Mouse (Mus musculus): ENCODE results near the gene Nos3. TPM values are rescaled to one million over a fixed set of nuclear protein-coding genes. Genes with fewer than 3 reads are reported as not detected.

Nos3 gene
- 10 to 100 TPM; 23.7 to 26.2 TPM for total RNA-seq (2021)

DNA sequence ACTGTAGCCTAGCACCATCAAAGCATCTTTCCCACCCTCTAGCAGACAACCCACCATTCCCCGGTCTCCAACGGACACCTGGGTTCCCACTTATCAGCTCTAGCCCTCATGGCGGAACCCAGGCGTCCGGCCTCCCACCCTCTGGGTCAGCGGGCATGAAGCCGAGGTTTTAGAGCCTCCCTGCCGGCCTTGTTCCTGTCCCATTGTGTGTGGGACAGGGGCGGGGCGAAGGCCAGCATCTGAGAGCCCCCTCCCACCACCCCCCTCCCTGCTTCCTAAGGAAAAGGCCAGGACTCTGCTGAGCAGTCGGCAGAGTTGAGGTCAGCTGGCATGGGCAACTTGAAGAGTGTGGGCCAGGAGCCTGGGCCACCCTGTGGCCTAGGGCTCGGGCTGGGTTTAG is at the start of gene Nos3:
Gene Nos3, plus strand, starts transcription at position 303 of the 400 bp plus-strand sequence.
- DNase-seq, result peak; percentile 68 to 73
- intact Hi-C loops (cut with DNase I), result loop anchor here (10.0 kb wide), 1 partner anchor 200 kb away; the partner anchor contains the start of gene Nupl2

DNA sequence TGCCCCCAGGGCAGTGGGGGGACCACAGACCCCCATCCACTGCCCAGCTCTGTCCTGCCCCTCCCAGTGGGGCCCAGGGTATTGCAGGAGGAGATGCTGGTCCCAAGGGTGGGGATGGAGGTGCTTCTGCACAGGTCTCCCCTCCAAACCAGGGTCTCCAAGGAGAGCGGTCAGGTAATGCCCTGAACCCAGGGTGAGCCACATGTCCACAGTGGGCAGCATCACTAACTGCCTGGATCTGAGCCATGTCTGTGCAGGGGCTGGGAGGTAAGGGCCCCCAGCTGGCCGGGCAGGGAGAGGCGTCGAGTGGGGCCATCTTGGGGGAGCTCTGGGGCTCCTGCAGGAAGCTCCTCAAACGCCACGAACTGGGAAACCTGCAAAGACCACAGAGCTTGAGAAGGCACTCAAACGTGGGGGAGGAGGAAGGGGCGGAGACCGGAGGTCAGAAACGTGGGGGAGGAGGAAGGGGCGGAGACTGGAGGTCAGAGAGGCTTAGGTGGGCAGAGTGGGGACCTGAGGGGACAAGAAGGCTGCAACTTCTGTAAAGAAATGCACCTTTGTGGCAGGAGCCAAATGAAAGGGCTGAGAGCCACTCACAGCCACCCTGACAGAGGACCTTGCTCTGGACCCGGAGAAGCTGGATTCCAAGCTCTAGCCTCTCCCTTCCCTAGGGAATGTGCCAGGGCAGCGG is 44.7 kb upstream of the Nos3 start:
- intact Hi-C loops (cut with DNase I), result no loop called here
- no peak for DNase-seq

DNA sequence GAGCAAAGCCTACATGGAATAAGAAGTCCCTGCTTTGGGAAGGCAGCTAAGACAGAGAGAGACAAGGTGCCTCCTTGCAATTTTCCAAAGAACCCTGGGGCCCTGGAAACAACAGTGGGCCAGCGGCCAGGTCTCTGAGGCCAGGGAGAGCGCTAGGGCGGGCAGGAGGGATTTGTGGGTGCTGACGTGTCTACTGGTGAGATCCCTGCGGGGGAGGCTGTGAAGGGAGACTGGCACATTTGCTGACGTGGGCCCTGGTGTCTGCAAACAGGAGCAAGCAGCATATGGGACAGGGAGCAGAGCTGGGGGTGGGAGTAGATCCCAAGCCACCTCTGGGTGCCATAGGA is 44.2 kb upstream of the Nos3 start:
- intact Hi-C loops (cut with DNase I), result no loop called here
- no peak for DNase-seq

DNA sequence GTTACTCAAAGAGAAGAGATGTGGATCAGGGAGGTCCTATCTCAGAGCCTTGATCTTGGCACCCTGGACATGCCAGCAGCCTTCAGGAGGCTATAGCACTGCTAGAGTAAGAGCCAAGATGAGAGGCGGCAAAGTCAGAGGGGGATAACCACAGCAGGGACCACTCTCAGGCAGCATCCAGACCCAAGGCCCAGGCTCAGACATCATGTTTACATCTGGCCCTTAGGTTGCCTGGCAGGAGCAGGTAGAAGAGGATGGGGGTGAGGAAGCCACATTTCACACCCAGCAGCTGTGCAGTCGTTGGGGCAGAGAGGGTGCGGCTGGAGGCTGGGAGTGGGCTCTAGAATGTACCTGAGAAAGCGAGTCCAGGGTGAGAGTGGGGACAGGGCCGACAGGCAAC is 43.7 kb upstream of the Nos3 start:
- DNase-seq, result no peak
- intact Hi-C loops (cut with DNase I), result no loop called here

DNA sequence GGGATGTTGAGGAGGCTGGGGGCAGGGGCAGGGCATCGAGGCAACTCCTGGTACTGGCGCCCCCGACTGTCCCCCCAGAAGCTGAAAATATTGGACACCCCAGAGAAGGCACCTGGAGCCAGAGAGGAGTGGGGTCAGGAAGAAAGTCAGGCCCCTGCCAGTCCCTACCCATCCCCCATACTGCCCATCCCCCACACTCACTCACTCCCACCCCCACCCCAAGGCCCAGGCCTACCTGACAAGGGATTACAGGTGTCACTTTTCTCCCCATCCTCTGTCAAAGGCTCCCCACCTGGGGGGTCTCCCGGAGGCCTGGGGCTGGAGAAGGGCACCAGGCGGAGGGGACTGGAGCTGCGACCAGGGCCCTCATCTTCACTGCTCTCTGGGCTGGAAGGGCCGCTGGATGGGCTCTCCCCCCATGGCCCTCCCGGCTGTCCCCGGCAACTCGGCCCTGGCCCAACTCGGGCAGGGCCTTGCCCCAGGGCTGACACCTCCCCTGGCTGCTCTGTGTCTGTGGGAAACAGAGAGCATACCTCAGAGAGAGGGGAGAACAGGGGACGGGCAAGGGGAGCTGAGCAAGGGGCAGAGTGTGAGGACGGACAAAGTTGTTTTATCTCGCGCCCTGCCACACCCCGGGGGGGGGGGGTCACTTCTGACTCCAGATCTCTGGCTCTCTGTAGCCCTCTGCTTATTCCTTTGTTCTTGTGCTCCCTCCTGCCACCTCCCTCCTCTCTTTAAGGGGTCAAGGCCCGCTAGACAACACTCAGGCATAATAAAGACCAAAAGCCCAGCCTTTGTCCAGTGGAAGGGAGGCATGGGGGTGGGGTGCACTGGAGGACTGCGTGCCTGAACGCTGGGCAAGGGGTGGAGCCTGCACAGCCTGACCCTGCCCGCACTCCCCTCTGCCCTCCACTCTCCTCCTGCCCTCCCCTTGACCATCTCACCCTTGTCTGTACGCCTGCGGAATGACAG is 42.6 kb upstream of the Nos3 start:
- intact Hi-C loops (cut with DNase I), result no loop called here
- no peak for DNase-seq

DNA sequence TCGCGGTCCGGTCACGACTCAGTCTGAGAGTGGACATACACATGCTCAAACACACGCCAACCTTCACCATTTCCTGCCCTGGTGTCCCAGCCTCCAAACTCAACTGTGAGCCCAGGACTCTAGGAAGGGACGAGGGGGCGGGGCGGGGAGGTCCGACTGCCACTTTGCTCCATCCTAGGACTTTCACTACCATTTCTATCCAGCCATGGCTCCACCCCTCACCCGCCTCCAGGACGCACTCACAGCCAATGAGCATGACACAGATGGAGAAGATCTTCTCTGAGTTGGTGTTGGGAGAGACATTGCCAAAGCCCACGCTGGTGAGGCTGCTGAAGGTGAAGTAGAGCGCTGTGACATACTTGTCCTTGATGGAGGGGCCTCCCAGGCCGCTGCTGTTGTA is 39.4 kb upstream of the Nos3 start:
- DNase-seq, result no peak
- intact Hi-C loops (cut with DNase I), result loop anchor here (5.0 kb wide), 1 partner anchor 48 kb away; no protein-coding TSS in a partner anchor

DNA sequence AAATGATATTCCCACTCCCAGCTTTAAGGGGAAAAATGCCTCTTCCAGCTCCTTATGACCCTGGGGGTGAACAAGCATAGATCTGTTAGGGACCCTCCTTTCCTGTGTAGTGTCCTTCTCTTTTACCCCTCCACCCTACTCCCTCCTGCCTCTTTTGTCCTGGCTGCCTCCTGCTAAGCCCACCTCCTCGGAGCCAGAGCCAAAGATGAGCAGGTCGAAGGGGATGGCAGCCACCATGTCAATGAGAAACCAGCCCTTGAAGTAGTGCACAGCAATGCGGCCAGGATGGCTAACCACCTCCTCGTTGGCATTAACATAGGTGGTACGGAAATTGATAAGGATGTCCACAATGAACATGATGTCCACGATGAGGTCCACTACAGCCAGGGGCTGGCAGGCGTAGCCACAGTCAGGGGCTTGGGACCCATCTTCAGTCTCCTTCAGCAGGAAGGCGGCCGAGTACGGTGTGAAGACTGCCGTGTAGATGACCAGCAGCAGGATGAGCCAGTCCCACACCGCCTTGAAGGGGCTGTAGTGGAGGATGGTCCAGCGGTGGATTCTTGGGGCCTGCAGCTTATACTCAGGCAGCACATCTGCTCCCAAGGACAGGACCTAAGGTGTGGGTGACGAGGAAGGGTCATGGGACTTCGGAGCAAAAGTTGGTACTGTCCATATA is 38.3 kb upstream of the Nos3 start:
- DNase-seq, result no peak
- intact Hi-C loops (cut with DNase I), result loop anchor here (5.0 kb wide), 1 partner anchor 49 kb away; no protein-coding TSS in a partner anchor

DNA sequence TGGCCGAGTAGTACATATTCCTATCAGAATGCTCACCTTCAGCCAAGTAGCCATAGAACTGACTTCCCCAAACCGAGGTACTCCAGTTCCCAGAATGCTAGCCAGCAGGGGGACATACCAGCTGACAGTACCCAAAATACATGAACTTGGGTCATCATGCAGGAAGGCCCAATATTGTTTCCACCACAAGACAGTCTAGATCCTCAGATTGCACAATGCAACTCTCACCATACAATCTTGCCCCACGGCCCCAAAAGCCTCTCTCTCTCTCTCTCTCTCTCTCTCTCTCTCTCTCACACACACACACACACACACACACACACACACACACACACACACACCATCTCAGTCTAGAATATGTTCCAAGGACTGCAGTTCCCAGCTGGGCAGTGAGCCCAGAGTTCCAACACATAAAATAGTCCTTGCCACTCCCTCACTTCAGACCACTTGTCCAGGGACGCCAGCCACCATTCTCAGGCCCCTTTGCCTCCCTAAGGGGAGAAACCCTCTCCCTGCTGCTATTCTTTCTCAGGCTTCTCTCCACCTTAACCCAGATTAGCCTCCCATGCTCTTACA is 37.7 kb upstream of the Nos3 start:
- peak; percentile 49 to 58 for DNase-seq
- intact Hi-C loops (cut with DNase I), result loop anchor here (5.0 kb wide), 1 partner anchor 50 kb away; no protein-coding TSS in a partner anchor

DNA sequence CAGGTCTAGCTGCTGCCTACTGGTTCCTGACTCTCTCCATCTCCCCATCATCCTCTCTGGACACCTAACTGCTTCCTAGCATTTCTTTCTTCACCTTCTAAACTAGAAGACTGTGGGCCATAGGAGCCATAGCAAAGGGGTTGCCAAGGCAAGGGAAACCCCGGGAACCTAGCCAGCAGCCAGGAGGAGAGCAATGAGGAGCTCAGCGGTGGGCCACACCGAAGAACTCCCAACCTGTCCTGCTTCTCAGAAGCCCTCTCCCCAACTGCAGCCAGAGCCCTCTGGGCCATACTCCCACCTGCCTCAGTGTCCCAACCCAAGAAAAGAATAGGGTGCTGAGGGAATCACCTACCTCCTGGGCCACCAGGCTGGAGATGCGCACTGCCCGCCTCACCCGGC is 35.8 kb upstream of the Nos3 start:
- DNase-seq, result no peak
- intact Hi-C loops (cut with DNase I), result loop anchor here (5.0 kb wide), 1 partner anchor 52 kb away; no protein-coding TSS in a partner anchor

DNA sequence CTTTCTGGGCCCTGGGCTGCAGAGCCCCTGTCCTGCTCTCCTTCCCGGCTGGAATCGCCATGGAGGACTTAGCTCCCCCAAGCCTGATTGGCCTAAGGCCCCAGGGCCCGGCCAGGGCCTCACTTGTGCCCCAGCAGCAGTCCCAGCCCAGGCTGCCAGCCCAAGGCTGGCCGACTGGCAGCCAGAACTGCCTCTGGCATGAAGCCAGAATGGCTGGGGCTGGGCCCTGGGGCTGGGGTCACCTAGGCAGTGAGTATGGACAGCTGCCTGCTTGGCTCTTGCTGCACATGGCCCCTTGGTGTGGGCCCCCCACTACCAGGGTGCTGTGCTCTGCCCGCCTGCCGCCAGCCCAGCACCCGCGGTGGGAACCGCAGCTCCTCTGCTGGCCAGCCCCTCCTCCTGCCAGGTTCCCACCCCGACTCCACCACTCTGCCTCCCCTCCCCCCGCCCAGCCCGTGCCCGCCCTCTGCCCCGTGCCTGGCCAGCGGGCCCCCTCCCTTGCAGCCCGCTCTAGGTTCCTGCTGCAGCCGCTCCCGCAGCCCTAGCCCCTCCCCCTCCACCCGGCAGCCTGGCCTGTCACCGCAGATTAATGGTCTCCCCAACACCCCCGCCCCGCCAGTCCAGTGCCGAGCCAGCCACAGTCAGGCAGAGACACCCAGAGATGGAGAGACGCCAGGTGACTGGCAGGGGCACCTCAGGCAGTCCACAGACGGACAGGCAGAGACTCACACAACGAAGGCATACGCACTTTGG is 35.2 kb upstream of the Nos3 start:
- DNase-seq, result peak; percentile 59 to 61
- intact Hi-C loops (cut with DNase I), result loop anchor here (5.0 kb wide), 1 partner anchor 52 kb away; no protein-coding TSS in a partner anchor

DNA sequence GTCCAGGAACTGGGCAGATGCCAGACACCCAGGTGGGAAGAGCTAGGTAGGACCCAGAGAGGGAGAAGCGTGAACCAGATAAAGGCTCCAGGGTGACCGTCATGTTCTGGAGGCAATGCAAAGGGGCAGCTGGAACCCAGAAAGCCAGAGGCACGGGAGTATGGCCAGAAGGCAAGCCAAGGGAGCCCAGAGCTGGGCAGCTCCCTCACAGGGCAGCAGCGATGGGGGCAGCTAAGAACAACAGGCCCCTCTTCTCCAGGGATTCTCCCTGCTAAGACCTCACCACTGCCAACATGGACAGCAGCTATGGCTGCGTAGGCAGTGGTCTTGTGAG is 34.7 kb upstream of the Nos3 start:
- intact Hi-C loops (cut with DNase I), result loop anchor here (2.0 to 5.0 kb wide), 2 partner anchors 53 to 63 kb away; no protein-coding TSS in a partner anchor
- no peak for DNase-seq

DNA sequence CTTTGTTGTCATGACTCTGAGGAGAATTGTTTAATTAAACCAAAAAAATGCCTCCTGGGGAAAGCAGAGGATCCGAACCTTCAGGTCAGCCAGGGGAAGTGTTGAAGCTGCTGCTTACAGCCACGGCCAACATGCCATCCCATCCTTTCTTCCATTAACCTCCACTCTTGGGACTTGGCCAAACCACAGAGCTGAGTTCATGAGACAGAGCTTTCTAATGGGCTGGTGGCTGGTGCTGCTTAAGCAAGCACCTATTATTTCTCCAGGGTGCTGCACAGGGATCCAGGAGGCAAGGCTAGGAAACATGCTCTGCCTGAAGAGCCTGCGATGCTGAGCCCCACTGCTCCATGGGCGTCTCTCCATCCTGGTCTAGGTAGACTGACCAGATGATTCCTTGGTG is 32.2 kb upstream of the Nos3 start:
- intact Hi-C loops (cut with DNase I), result no loop called here
- DNase-seq, result no peak

DNA sequence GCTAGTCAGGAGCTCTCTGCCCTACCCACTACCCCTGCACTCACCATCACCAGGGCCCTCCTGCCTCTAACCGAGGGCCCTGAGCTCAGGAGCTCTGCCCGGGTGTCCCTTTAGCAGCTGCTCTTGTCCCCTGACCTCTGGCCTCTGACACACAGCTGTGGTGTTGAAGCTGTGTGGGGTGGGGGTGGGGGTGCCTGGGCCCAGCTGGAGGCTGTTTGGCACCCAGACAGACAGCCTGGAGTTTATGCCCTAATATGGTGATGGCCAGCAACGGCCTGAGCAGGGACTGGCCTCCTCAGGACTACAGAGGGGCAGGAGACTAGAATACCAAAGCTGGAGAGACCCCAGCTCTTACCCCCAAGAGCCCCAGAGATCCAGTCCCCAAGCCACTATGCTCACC is 29.9 kb upstream of the Nos3 start:
- no peak for DNase-seq
- intact Hi-C loops (cut with DNase I), result loop anchor here (5.0 kb wide), 1 partner anchor 138 kb away; no protein-coding TSS in a partner anchor

DNA sequence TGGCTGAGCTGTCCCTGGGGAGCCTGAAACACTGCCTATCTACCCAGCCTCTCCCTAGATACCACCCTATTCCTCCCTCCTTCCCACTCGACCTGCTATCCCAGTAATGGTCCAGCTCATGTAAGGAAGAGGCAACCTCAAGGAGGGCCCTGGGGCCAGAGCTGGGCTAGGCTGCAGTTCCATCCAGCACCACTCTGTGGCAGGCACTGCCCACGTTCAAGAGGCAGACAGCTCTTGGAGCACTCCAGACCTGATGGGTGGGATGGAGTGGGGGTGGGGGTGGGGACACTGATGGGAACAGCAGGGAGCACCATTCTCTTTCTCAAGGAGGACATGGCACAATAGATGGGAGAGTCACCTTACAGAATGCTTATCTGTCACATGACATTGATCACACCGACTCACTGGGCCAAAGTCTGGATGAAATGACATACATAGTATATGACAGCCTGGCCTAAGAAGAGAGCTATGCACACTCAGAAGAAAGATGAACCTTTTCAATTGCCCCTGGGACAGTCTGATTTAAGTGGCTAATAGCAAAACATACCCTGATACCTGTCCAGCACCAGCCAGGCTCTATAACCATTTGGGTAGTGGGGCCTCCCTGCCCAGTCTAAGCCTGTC is 28.6 kb upstream of the Nos3 start:
- intact Hi-C loops (cut with DNase I), result loop anchor here (1.0 to 5.0 kb wide), 2 partner anchors 21 to 136 kb away; no protein-coding TSS in a partner anchor
- peak; percentile 52 to 55 for DNase-seq

DNA sequence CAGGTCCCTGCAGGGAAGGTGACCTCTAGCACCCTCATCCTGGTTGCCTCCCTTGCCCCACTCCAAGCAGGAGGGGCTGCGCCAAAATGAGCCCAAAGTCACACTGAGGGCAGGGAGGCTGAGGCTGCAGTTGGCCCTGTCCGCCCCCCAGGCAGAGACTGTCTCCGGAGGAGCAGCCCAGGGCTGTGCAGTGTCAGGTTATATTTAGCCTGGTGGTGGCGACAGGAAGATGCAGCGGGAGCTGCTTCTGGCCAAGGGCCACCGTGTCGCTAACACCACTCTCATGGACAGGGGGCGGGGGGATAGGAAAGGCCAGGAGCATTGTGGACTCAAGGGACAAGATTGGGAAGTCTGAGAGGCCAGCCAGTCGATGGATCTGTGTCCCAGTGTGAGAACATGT is 27.2 kb upstream of the Nos3 start:
- DNase-seq, result peak; percentile 49 to 63

DNA sequence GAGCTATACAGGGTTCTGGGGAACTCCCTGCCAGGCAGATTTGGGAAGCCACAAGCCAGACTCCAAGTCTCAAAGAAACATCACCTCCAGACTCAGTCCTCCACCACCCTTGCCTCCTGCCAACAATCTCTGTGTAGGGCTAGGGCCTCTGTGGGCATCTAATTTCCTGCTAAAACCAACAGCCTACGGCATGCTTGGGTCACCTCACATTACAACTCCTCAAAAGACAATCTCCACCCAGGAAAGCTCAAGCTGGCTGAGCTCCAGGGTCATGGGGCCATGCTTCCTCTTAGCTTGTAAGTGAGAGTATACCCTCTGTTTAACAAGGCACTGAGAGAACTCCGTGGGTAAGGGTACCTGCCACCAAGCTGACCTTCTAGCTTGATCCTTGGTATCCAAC is 26.8 kb upstream of the Nos3 start:
- intact Hi-C loops (cut with DNase I), result loop anchor here (5.0 kb wide), 1 partner anchor 134 kb away; no protein-coding TSS in a partner anchor
- no peak for DNase-seq

More for the DNA sequence above, 27.2 kb upstream of the Nos3 start:
- intact Hi-C loops (cut with DNase I), result loop anchor here (5.0 kb wide), 1 partner anchor 135 kb away; no protein-coding TSS in a partner anchor

DNA sequence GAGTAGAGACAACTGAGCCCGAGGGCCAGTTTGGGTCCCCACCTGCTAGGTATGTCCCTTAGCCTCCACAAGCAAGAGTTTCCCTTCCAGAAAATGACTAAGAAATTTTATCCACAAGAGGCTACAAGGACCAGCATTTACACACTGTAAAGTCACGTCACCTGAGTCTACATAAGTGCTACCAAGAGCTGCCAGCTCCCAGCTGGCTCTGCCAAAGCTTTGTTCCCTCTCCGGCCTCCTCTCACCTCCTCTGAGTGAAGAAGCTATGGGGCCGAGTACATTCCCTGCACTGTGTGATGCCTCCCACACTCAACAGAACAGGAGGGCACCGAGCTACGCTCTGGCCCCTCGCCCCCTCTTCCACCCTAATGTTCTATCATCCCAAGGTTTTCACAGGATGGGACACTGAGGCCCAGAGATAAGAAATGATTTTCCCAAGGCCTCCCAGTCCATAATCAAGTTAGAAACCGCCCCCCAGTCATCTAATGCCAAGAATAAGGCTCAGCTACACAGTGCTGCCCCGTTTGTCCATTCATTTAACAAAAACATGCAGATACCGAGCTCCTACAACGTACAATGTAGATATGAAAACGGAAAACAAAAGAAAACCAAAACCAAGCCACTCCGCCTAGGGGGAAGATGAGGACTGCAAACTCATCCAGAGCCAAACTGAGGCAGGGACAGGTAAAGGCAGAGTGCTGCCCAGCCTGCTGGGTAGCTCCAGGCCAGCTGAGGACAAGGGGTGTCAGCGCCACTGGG is 22.2 kb upstream of the Nos3 start:
- intact Hi-C loops (cut with DNase I), result no loop called here
- no peak for DNase-seq

DNA sequence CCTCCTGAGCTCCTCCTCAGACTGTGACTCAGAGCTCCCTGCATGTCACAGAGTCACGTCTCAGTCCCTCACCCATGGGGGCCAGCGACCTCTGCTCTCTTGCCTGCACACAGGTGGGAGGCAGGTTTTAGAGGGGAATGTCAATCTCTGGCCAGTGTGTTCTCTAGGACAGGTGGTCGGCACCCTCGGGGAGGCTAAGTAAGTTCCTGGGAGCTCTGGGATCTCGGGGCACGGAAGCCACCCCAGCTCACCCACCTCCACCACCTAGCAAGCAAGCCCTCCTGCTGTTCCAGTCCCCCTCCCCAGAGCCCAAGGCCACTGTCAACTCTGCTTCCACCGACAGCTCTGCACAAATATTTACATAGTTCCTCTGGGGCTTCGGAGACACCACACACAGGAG is 21.6 kb upstream of the Nos3 start:
- no peak for DNase-seq
- intact Hi-C loops (cut with DNase I), result no loop called here

Data from heart, postnatal 36 days (tissue).